Mouse (Mus musculus) heart, embryonic 16.5 days (tissue): ENCODE results near the gene Aig1. TPM values are rescaled to one million over a fixed set of nuclear protein-coding genes. Genes with fewer than 3 reads are reported as not detected.

Experiments
- ATAC-seq: fragments of 200-750 bp; cut with Nextera tagmentation; replicated peaks from 2 replicates; pipeline ENCODE4 v1.8.0; 2017; ENCODE audit warnings: moderate number of reproducible peaks; ENCODE audit not compliant: insufficient read depth, low FRiP score; ENCODE audit errors: extremely low read depth
- H3K27ac ChIP-seq: fragments of 300-500 bp; sonication (generic); 2 replicates; pipeline ENCODE4 v1.5.1; 2014; ENCODE audit warnings: mild to moderate bottlenecking, low read length, control low read depth, moderate library complexity
- H3K27me3 ChIP-seq: fragments of 300-500 bp; sonication (generic); 2 replicates; pipeline ENCODE4 v1.6.1; 2014; ENCODE audit warnings: low read length, mixed read lengths; ENCODE audit not compliant: control insufficient read depth, insufficient read depth
- H3K36me3 ChIP-seq: fragments of 300-500 bp; sonication (generic); 2 replicates; pipeline ENCODE4 v1.6.1; 2014; ENCODE audit not compliant: control insufficient read depth, insufficient read depth
- H3K4me1 ChIP-seq: fragments of 300-500 bp; sonication (generic); 2 replicates; pipeline ENCODE4 v1.6.1; 2014; ENCODE audit warnings: low read length, mixed read lengths; ENCODE audit not compliant: control insufficient read depth, insufficient read depth
- H3K4me2 ChIP-seq: fragments of 300-500 bp; sonication (generic); 2 replicates; pipeline ENCODE4 v1.6.1; 2014; ENCODE audit warnings: low read depth, mild to moderate bottlenecking, control low read depth, low read length
- H3K4me3 ChIP-seq: fragments of 300-500 bp; sonication (generic); 2 replicates; pipeline ENCODE4 v1.5.1; 2014; ENCODE audit warnings: mild to moderate bottlenecking, control low read depth, low read length
- H3K9ac ChIP-seq: fragments of 300-500 bp; sonication (generic); 2 replicates; pipeline ENCODE4 v1.6.1; 2014; ENCODE audit warnings: low read length, control low read depth
- H3K9me3 ChIP-seq: fragments of 300-500 bp; sonication (generic); replicated peaks from 2 replicates; pipeline ENCODE4 v1.6.1; 2016; ENCODE audit warnings: low read length; ENCODE audit not compliant: control insufficient read depth
- WGBS: fragments of 180-500 bp; shearing (Covaris S2); extraction: QIAGEN DNeasy Blood & Tissue Kit; methylation state at CpG from one replicate; pipeline ENCODE4 v1.1.7; 2014; 5-methylcytosine and 5-hydroxymethylcytosine counted together
- polyA plus RNA-seq: library from polyadenylated mRNA; unstranded; fragments of >200 nt; fragmentation: Nextera tagmentation; extraction: Ambion mirVana; gene quantifications from 2 replicates; pipeline ENCODE4 v1.2.1, GENCODE M21; 2015

Gene Aig1
- polyA plus RNA-seq, 1 experiment from 2014 or later: 69.5 TPM

- 86% methylated on average over 18 of the region's 18 CpGs for WGBS
- Histone ChIP-seq H3K9me3 (no peaks in the 10 kb centered on the region), H3K36me3 (no peaks in the 10 kb centered on the region), H3K4me1 (no peaks in the 10 kb centered on the region), H3K27ac (no peak overlapping the region), H3K4me3 (no peak overlapping the region), H3K4me2 (no peak overlapping the region), H3K27me3 (no peaks in the 10 kb centered on the region), H3K9ac (no peak overlapping the region)
- ATAC-seq: no peak
Measured at GRCm38 (mm10) chr10:13739494-13740140, 129.2 kb downstream of the Aig1 start.

GRCm38 (mm10) chr10:13730039-13730748 is 138.6 kb downstream of the Aig1 start:
- Histone ChIP-seq H3K9me3 (no peaks in the 10 kb centered on the region), H3K27me3 (no peaks in the 10 kb centered on the region), H3K4me3 (no peak overlapping the region), H3K4me1 (no peaks in the 10 kb centered on the region), H3K27ac (no peak overlapping the region), H3K36me3 (no peaks in the 10 kb centered on the region), H3K4me2 (no peak overlapping the region), H3K9ac (no peak overlapping the region)
- ATAC-seq: no peak
- WGBS: 88% methylated on average over 4 of the region's 4 CpGs

GRCm38 (mm10) chr10:13727676-13728075 is 141.1 kb downstream of the Aig1 start:
- Histone ChIP-seq H3K4me2 (no peak overlapping the region), H3K9ac (no peak overlapping the region), H3K36me3 (no peaks in the 10 kb centered on the region), H3K27ac (no peak overlapping the region), H3K9me3 (no peaks in the 10 kb centered on the region), H3K27me3 (no peaks in the 10 kb centered on the region), H3K4me1 (no peaks in the 10 kb centered on the region), H3K4me3 (no peak overlapping the region)
- WGBS: 63% methylated on average over 6 of the region's 6 CpGs
- ATAC-seq: no peak

GRCm38 (mm10) chr10:13726206-13726605 is 142.6 kb downstream of the Aig1 start:
- Histone ChIP-seq H3K4me3 (no peak overlapping the region), H3K27ac (no peak overlapping the region), H3K4me2 (no peak overlapping the region), H3K9ac (no peak overlapping the region), H3K4me1 (no peaks in the 10 kb centered on the region), H3K27me3 (no peaks in the 10 kb centered on the region), H3K36me3 (no peaks in the 10 kb centered on the region), H3K9me3 (no peaks in the 10 kb centered on the region)
- 74% methylated on average over 2 of the region's 2 CpGs for WGBS
- ATAC-seq: no peak

- no peaks in the 10 kb centered on the region for H3K9me3 ChIP-seq
- no peak overlapping the region for H3K27ac ChIP-seq
- H3K36me3 ChIP-seq: no peaks in the 10 kb centered on the region
- H3K4me1 ChIP-seq: no peaks in the 10 kb centered on the region
- no peak overlapping the region for H3K4me3 ChIP-seq
- 72% methylated on average over 3 of the region's 3 CpGs for WGBS
- H3K9ac ChIP-seq: no peak overlapping the region
- no peak for ATAC-seq
- no peaks in the 10 kb centered on the region for H3K27me3 ChIP-seq
- no peak overlapping the region for H3K4me2 ChIP-seq
Measured at GRCm38 (mm10) chr10:13725276-13725675, 143.5 kb downstream of the Aig1 start.

GRCm38 (mm10) chr10:13716132-13716531 is 152.6 kb downstream of the Aig1 start:
- H3K9me3 ChIP-seq: no peaks in the 10 kb centered on the region
- no peak overlapping the region for H3K4me3 ChIP-seq
- 46% methylated on average over 2 of the region's 2 CpGs for whole genome bisulfite sequencing
- H3K4me2 ChIP-seq: no peak overlapping the region
- H3K4me1 ChIP-seq: peaks cover 4% of the 10 kb centered on the region
- no peak overlapping the region for H3K27ac ChIP-seq
- no peak for ATAC-seq
- H3K9ac ChIP-seq: no peak overlapping the region
- no peaks in the 10 kb centered on the region for H3K36me3 ChIP-seq
- no peaks in the 10 kb centered on the region for H3K27me3 ChIP-seq

GRCm38 (mm10) chr10:13715584-13715983 is 153.2 kb downstream of the Aig1 start:
- Histone ChIP-seq H3K9me3 (no peaks in the 10 kb centered on the region), H3K27ac (no peak overlapping the region), H3K4me3 (no peak overlapping the region), H3K4me2 (no peak overlapping the region), H3K4me1 (peaks cover 4% of the 10 kb centered on the region), H3K36me3 (no peaks in the 10 kb centered on the region), H3K27me3 (no peaks in the 10 kb centered on the region), H3K9ac (no peak overlapping the region)
- ATAC-seq: no peak
- 86% methylated on average over 6 of the region's 6 CpGs for WGBS

GRCm38 (mm10) chr10:13714920-13715293 is 153.9 kb downstream of the Aig1 start:
- Histone ChIP-seq H3K9me3 (no peaks in the 10 kb centered on the region), H3K4me1 (peaks cover 4% of the 10 kb centered on the region), H3K4me3 (no peak overlapping the region), H3K27me3 (no peaks in the 10 kb centered on the region), H3K9ac (no peak overlapping the region), H3K27ac (no peak overlapping the region), H3K36me3 (no peaks in the 10 kb centered on the region), H3K4me2 (no peak overlapping the region)
- no peak for ATAC-seq
- WGBS: 66% methylated on average over 7 of the region's 7 CpGs

- ATAC-seq: no peak
- Histone ChIP-seq H3K9me3 (no peaks in the 10 kb centered on the region), H3K4me2 (no peak overlapping the region), H3K9ac (no peak overlapping the region), H3K27me3 (no peaks in the 10 kb centered on the region), H3K4me3 (no peak overlapping the region), H3K4me1 (peaks cover 4% of the 10 kb centered on the region), H3K27ac (no peak overlapping the region), H3K36me3 (no peaks in the 10 kb centered on the region)
- 56% methylated on average over 9 of the region's 9 CpGs for WGBS
Measured at GRCm38 (mm10) chr10:13714199-13714919, 154.4 kb downstream of the Aig1 start.
